Mouse (Mus musculus): ENCODE measurements around the gene Celsr1. TPM values are rescaled to one million over a fixed set of nuclear protein-coding genes. Genes with fewer than 3 reads are reported as not detected.
A peak's percentile ranks its signal among the peaks of the same experiment; 100 is the strongest.

Gene Celsr1
- total RNA-seq, 2 experiments from 2014 or later, result 15.1 to 17.1 TPM

- DNase-seq, result no peak
- intact Hi-C loops (cut with DNase I), result no loop called here
These were observed 15.9 kb upstream of the Celsr1 start for GRCm38 (mm10) chr15:86049510-86049909.

- intact Hi-C loops (cut with DNase I), result no loop called here
- no peak for DNase-seq
These were observed 8.8 kb upstream of the Celsr1 start for GRCm38 (mm10) chr15:86042364-86042763.

- intact Hi-C loops (cut with DNase I), result no loop called here
- DNase-seq, result no peak
These were observed 7.8 kb upstream of the Celsr1 start for GRCm38 (mm10) chr15:86041421-86041820.

GRCm38 (mm10) chr15:86038802-86039201, 5.2 kb upstream of the Celsr1 start:
- peak; percentile 81 to 88 for DNase-seq
- intact Hi-C loops (cut with DNase I), result loop anchor here (1.0 to 2.0 kb wide), 2 partner anchors 143 to 322 kb away; no protein-coding TSS in a partner anchor

- DNase-seq, result no peak
- intact Hi-C loops (cut with DNase I), result no loop called here
These were observed 2.3 kb upstream of the Celsr1 start for GRCm38 (mm10) chr15:86035913-86036312.

- intact Hi-C loops (cut with DNase I), result no loop called here
- DNase-seq, result no peak
These were observed 1.3 kb upstream of the Celsr1 start for GRCm38 (mm10) chr15:86034781-86035360.

- DNase-seq, result peak; percentile 42 to 50
- intact Hi-C loops (cut with DNase I), result no loop called here
These were observed 495 bp upstream of the Celsr1 start for GRCm38 (mm10) chr15:86034021-86034523.

GRCm38 (mm10) chr15:86032811-86033190, 776 bp downstream of the Celsr1 start:
- DNase-seq, result peak; percentile 45 to 69

GRCm38 (mm10) chr15:86029981-86030380, 3.6 kb downstream of the Celsr1 start:
- intact Hi-C loops (cut with DNase I), result no loop called here
- no peak for DNase-seq

More at GRCm38 (mm10) chr15:86032811-86033190, 776 bp downstream of the Celsr1 start:
- intact Hi-C loops (cut with DNase I), result no loop called here

- intact Hi-C loops (cut with DNase I), result no loop called here
- no peak for DNase-seq
These were observed 5.7 kb downstream of the Celsr1 start for GRCm38 (mm10) chr15:86027871-86028270.

GRCm38 (mm10) chr15:86021971-86022370, 11.6 kb downstream of the Celsr1 start:
- intact Hi-C loops (cut with DNase I), result no loop called here
- DNase-seq, result no peak

- DNase-seq, result no peak
- intact Hi-C loops (cut with DNase I), result no loop called here
These were observed 12.3 kb downstream of the Celsr1 start for GRCm38 (mm10) chr15:86021301-86021700.

GRCm38 (mm10) chr15:86020008-86020407, 13.6 kb downstream of the Celsr1 start:
- no peak for DNase-seq
- intact Hi-C loops (cut with DNase I), result no loop called here

- DNase-seq, result no peak
- intact Hi-C loops (cut with DNase I), result no loop called here
These were observed 14.6 kb downstream of the Celsr1 start for GRCm38 (mm10) chr15:86018753-86019512.

- intact Hi-C loops (cut with DNase I), result no loop called here
These were observed 16.2 kb downstream of the Celsr1 start for GRCm38 (mm10) chr15:86017336-86017735.

GRCm38 (mm10) chr15:86015860-86016541, 17.6 kb downstream of the Celsr1 start:
- intact Hi-C loops (cut with DNase I), result no loop called here
- DNase-seq, result no peak

More at GRCm38 (mm10) chr15:86017336-86017735, 16.2 kb downstream of the Celsr1 start:
- DNase-seq, result no peak

- intact Hi-C loops (cut with DNase I), result no loop called here
- DNase-seq, result no peak
These were observed 18.6 kb downstream of the Celsr1 start for GRCm38 (mm10) chr15:86015026-86015425.

GRCm38 (mm10) chr15:86013656-86014055, 19.9 kb downstream of the Celsr1 start:
- no peak for DNase-seq
- intact Hi-C loops (cut with DNase I), result no loop called here

GRCm38 (mm10) chr15:86013130-86013529, 20.4 kb downstream of the Celsr1 start:
- DNase-seq, result no peak
- intact Hi-C loops (cut with DNase I), result no loop called here

GRCm38 (mm10) chr15:86007690-86008121, 25.9 kb downstream of the Celsr1 start:
- DNase-seq, result peak; percentile 42 to 44
- intact Hi-C loops (cut with DNase I), result no loop called here

Data from heart, postnatal 10 days (tissue).